Mouse (Mus musculus) liver, embryonic 11.5 days (tissue): ENCODE results near the gene Tank. TPM values are rescaled to one million over a fixed set of nuclear protein-coding genes. Genes with fewer than 3 reads are reported as not detected.
A peak's percentile ranks its signal among the peaks of the same experiment; 100 is the strongest.

Experiments used
- ATAC-seq: fragments of 200-750 bp; cut with Nextera tagmentation; replicated peaks from 2 replicates; pipeline ENCODE4 v1.8.0; 2017; ENCODE audit warnings: moderate number of reproducible peaks, mild to moderate bottlenecking, moderate TSS enrichment, moderate library complexity; ENCODE audit not compliant: low FRiP score
- DNase-seq: peaks from one replicate; pipeline ENCODE4 v3.0.0-alpha.2; 2017; ENCODE audit warnings: low spot score
- H3K27ac ChIP-seq: fragments of 300-500 bp; sonication (generic); 2 replicates; pipeline ENCODE4 v1.5.1; 2014; ENCODE audit warnings: mild to moderate bottlenecking, low read depth, low read length, control low read depth
- H3K27me3 ChIP-seq: fragments of 300-500 bp; sonication (generic); replicated peaks from 2 replicates; pipeline ENCODE4 v1.6.1; 2014; ENCODE audit warnings: low read length, mixed read lengths; ENCODE audit not compliant: control insufficient read depth, insufficient read depth
- H3K36me3 ChIP-seq: fragments of 300-500 bp; sonication (generic); 2 replicates; pipeline ENCODE4 v1.6.1; 2014; ENCODE audit warnings: mild to moderate bottlenecking, low read length, moderate library complexity, mixed read lengths; ENCODE audit not compliant: control insufficient read depth, insufficient read depth
- H3K4me1 ChIP-seq: fragments of 300-500 bp; sonication (generic); replicated peaks from 2 replicates; pipeline ENCODE4 v1.6.1; 2014; ENCODE audit warnings: low read length, mixed read lengths; ENCODE audit not compliant: control insufficient read depth, insufficient read depth
- H3K4me2 ChIP-seq: fragments of 300-500 bp; sonication (generic); 2 replicates; pipeline ENCODE4 v1.6.1; 2014; ENCODE audit warnings: mild to moderate bottlenecking, control low read depth, moderate library complexity
- H3K4me3 ChIP-seq: fragments of 300-500 bp; sonication (generic); 2 replicates; pipeline ENCODE4 v1.5.1; 2014; ENCODE audit warnings: low read depth, low read length, control low read depth
- H3K9ac ChIP-seq: fragments of 300-500 bp; sonication (generic); 2 replicates; pipeline ENCODE4 v1.6.1; 2014; ENCODE audit warnings: low read depth, low read length, control low read depth
- H3K9me3 ChIP-seq: fragments of 300-500 bp; sonication (generic); 2 replicates; pipeline ENCODE4 v1.6.1; 2016; ENCODE audit warnings: low read length, inconsistent platforms, mixed read lengths; ENCODE audit not compliant: control insufficient read depth
- WGBS: fragments of 180-500 bp; shearing (Covaris S2); extraction: QIAGEN DNeasy Blood & Tissue Kit; methylation state at CpG from one replicate; pipeline ENCODE4 v1.1.7; 2014; 5-methylcytosine and 5-hydroxymethylcytosine counted together
- polyA plus RNA-seq: library from polyadenylated mRNA; unstranded; fragments of >200 nt; fragmentation: Nextera tagmentation; extraction: Ambion mirVana; gene quantifications from 2 replicates; pipeline ENCODE4 v1.2.1, GENCODE M21; 2014

The Tank gene
- polyA plus RNA-seq, 1 experiment from 2014 or later, result 34.0 TPM

- no peak for DNase-seq
- Histone ChIP-seq H3K4me1 (no peaks in the 10 kb centered on the region), H3K9me3 (no peaks in the 10 kb centered on the region), H3K36me3 (no peaks in the 10 kb centered on the region), H3K27ac (no peak overlapping the region), H3K27me3 (no peaks in the 10 kb centered on the region), H3K9ac (no peak overlapping the region), H3K4me3 (no peak overlapping the region), H3K4me2 (no peak overlapping the region)
- 86% methylated on average over 3 of the region's 3 CpGs for WGBS
- ATAC-seq, result no peak
Measured at GRCm38 (mm10) chr2:61586166-61586565, 7.8 kb downstream of the Tank start.

- 88% methylated on average over 2 of the region's 2 CpGs for WGBS
- Histone ChIP-seq H3K4me2 (no peak overlapping the region), H3K27ac (no peak overlapping the region), H3K4me3 (no peak overlapping the region), H3K27me3 (no peaks in the 10 kb centered on the region), H3K4me1 (peaks cover 2% of the 10 kb centered on the region; the same call in 1 of the 2 replicates), H3K9ac (no peak overlapping the region), H3K9me3 (no peaks in the 10 kb centered on the region), H3K36me3 (no peaks in the 10 kb centered on the region)
- no peak for DNase-seq
- ATAC-seq, result no peak
Measured at GRCm38 (mm10) chr2:61590751-61591150, 12.4 kb downstream of the Tank start.

DNA sequence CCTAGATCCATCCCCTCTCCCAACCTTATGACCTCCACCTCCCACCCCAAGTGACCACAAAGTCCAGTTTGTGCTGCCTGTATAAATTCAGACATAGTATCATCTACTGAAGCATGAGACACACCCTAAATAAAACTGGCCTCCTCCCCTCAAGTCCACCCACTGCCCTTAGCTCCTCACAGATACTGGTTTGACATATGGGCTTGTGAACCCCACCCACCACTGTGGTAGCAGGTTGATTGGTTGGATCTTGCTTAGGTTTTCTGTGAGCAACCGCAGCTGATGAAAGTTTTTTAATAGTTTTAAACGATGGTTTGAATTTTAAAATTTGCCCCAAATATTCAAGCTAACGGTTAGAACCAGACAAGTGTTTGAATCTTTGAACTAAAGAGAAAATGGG is 13.7 kb downstream of the Tank start:
- H3K4me3 ChIP-seq, result no peak overlapping the region
- no peak overlapping the region for H3K4me2 ChIP-seq
- peaks cover 2% of the 10 kb centered on the region; the same call in 1 of the 2 replicates for H3K4me1 ChIP-seq
- H3K9ac ChIP-seq, result no peak overlapping the region
- H3K36me3 ChIP-seq, result no peaks in the 10 kb centered on the region
- H3K27ac ChIP-seq, result no peak overlapping the region
- no peaks in the 10 kb centered on the region for H3K9me3 ChIP-seq
- no peak for DNase-seq
- H3K27me3 ChIP-seq, result no peaks in the 10 kb centered on the region
- 81% methylated on average over 3 of the region's 3 CpGs for WGBS
- ATAC-seq, result peak; percentile 54

GRCm38 (mm10) chr2:61592699-61593029 is 14.3 kb downstream of the Tank start:
- no peak overlapping the region; the same call in none of the 2 replicates for H3K4me2 ChIP-seq
- H3K27ac ChIP-seq, result no peak overlapping the region
- no peaks in the 10 kb centered on the region for H3K9me3 ChIP-seq
- no peaks in the 10 kb centered on the region for H3K27me3 ChIP-seq
- 11% methylated on average over 5 of the region's 5 CpGs for WGBS
- no peak for DNase-seq
- H3K4me3 ChIP-seq, result peak overlapping the region; percentile 94
- no peak; the same call in 1 of the 2 replicates for ATAC-seq
- H3K36me3 ChIP-seq, result no peaks in the 10 kb centered on the region
- H3K4me1 ChIP-seq, result peaks cover 2% of the 10 kb centered on the region; the same call in 1 of the 2 replicates
- H3K9ac ChIP-seq, result no peak overlapping the region

GRCm38 (mm10) chr2:61593030-61593811 is 14.8 kb downstream of the Tank start:
- Histone ChIP-seq H3K27me3 (no peaks in the 10 kb centered on the region), H3K9me3 (no peaks in the 10 kb centered on the region), H3K36me3 (no peaks in the 10 kb centered on the region), H3K27ac (peak overlapping the region; percentile 85), H3K9ac (peak overlapping the region; percentile 97), H3K4me1 (peaks cover 2% of the 10 kb centered on the region; the same call in 1 of the 2 replicates), H3K4me3 (peak overlapping the region; percentile 94), H3K4me2 (peak overlapping the region; percentile 80)
- WGBS, result under 1% methylated on average over 62 of the region's 62 CpGs
- peak; percentile 92 for DNase-seq
- peak; percentile 94 for ATAC-seq

DNA sequence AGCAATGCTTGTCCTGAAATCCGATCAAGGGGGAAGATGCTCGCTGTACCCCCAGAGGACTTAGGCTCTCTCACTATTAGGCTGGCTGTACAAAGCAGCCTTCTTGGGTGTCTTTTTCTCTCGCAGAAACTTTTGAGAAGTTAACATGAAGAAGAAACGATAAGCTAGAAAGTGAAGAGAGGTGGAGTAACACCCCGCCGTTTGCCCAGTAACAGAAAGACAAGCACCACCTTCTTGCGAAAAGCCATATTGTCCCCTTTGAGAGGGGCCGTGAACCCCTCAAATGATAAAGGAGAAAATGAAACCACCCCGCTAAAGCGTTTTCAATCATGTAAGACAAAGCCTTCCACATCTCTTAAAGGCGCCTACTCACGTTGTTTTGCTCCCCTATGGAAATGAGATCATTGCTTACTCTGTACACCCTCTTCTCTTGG is 15.5 kb downstream of the Tank start:
- H3K9ac ChIP-seq, result peak overlapping the region; percentile 97
- H3K4me1 ChIP-seq, result peaks cover 2% of the 10 kb centered on the region; the same call in 1 of the 2 replicates
- H3K4me3 ChIP-seq, result peak overlapping the region; percentile 94
- H3K27ac ChIP-seq, result peak overlapping the region; percentile 85
- no peak for DNase-seq
- peak overlapping the region; percentile 80 for H3K4me2 ChIP-seq
- H3K36me3 ChIP-seq, result no peaks in the 10 kb centered on the region
- no peaks in the 10 kb centered on the region for H3K27me3 ChIP-seq
- 3% methylated on average over 12 of the region's 12 CpGs for WGBS
- peak; percentile 4 for ATAC-seq
- H3K9me3 ChIP-seq, result no peaks in the 10 kb centered on the region

DNA sequence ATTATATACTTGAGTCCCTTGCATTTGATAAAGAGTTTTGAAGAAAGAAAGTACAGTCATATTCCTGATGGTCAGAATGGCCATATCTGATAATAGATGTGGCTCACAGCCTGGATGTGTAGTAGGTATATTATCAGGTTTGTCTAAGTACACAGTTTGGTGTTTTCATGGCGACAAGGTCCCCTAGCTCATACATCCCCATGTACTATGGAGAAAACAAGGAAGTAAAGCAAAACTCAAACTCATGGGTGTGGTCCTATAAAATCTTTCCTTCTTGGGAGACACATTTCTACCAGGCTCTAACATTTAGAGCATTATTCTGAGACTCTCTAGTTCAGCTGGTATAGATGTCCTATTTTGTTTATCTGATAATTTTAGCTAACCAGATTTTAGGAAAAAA is 21.3 kb downstream of the Tank start:
- Histone ChIP-seq H3K4me1 (no peaks in the 10 kb centered on the region), H3K27me3 (no peaks in the 10 kb centered on the region), H3K4me3 (no peak overlapping the region), H3K9ac (no peak overlapping the region), H3K27ac (no peak overlapping the region), H3K9me3 (no peaks in the 10 kb centered on the region), H3K4me2 (no peak overlapping the region), H3K36me3 (no peaks in the 10 kb centered on the region)
- no peak for DNase-seq
- WGBS, result 71% methylated on average over 1 of the region's 1 CpGs
- no peak for ATAC-seq

DNA sequence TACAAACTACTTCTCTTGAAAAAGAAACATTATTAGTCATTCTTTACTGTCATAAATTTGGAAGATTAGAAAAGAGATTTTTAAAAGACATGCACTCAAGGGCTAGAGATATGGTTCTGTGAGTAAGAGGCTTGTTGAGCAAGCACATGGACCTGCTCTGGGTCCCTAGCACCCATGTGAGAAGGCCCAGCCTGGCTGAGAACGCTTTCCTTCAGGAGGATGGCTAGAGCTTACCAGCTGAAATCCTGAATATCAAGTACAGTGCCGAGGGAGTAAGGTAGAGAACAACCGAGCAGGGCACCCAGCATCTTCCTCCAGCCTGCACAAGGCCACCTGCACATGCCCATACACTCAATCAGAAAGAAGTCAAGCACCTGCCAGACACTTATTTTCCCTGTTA is 25.1 kb downstream of the Tank start:
- 78% methylated on average over 3 of the region's 3 CpGs for WGBS
- Histone ChIP-seq H3K4me3 (no peak overlapping the region), H3K9me3 (no peaks in the 10 kb centered on the region), H3K27ac (no peak overlapping the region), H3K4me2 (no peak overlapping the region), H3K36me3 (no peaks in the 10 kb centered on the region), H3K9ac (no peak overlapping the region), H3K4me1 (no peaks in the 10 kb centered on the region), H3K27me3 (no peaks in the 10 kb centered on the region)
- no peak for DNase-seq
- no peak for ATAC-seq

GRCm38 (mm10) chr2:61606942-61607341 is 28.6 kb downstream of the Tank start:
- no peaks in the 10 kb centered on the region for H3K4me1 ChIP-seq
- no peak overlapping the region for H3K9ac ChIP-seq
- 100% methylated on average over 1 of the region's 1 CpGs for WGBS
- DNase-seq (no peak), ATAC-seq (no peak)
- no peak overlapping the region for H3K4me2 ChIP-seq
- H3K36me3 ChIP-seq, result no peaks in the 10 kb centered on the region; the same call in 1 of the 2 replicates
- H3K27ac ChIP-seq, result no peak overlapping the region
- no peaks in the 10 kb centered on the region for H3K27me3 ChIP-seq
- H3K4me3 ChIP-seq, result no peak overlapping the region
- no peaks in the 10 kb centered on the region for H3K9me3 ChIP-seq
